Mouse (Mus musculus) spleen, adult 2 months (tissue): Measurements from ENCODE around the gene AI854703.

Experiments used
- CTCF ChIP-seq: fragments of 200-500 bp; IDR thresholded peaks from 2 replicates; pipeline ENCODE4 v1.5.1; 2011; ENCODE audit warnings: mild to moderate bottlenecking, inconsistent platforms; ENCODE audit not compliant: insufficient read depth, insufficient read length, insufficient replicate concordance; ENCODE audit errors: extremely low read depth
- POLR2A ChIP-seq: fragments of 200-500 bp; IDR thresholded peaks from 2 replicates; pipeline ENCODE4 v1.6.1; 2011; ENCODE audit warnings: low read depth, low read length, inconsistent platforms

DNA sequence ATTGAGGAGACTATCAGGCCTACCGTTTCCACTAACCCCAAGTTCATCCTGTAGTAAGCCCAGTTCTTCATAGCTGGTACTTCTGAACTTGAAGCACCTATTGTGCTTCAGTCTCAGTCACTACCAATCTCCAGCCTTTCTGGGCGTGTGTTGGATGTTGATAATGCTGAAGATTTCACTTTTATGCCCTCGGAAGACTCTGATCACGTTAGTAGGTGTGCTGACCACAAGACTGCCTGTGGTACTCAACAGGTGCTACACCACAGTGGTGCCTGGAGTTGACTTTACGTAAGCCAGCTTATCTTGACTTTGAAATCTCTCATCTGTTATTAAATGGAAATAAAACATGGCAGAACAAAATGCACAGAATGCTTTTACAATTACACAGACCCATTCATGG lies 53.9 kb downstream of the AI854703 start:
- TF ChIP-seq CTCF (no peak), POLR2A (no peak)
